Mouse (Mus musculus): ENCODE measurements around the gene Best1. TPM values are rescaled to one million over a fixed set of nuclear protein-coding genes. Genes with fewer than 3 reads are reported as not detected.
A peak's percentile ranks its signal among the peaks of the same experiment; 100 is the strongest.
"Not testable (repeated sequence)": the region's sequence is repeated elsewhere in the genome, so short reads cannot be mapped to it uniquely, and the experiment has no call there.

Best1 gene
- total RNA-seq, 2 experiments from 2014 or later, result 1.2 to 1.5 TPM

- DNase-seq (ENCODE audit: low spot score in 2 of 2), result peak; percentile 98
Measured at GRCm38 (mm10) chr19:9993036-9993656, 8.3 kb downstream of the Best1 start.

GRCm38 (mm10) chr19:9992011-9992958 is 9.1 kb downstream of the Best1 start:
- DNase-seq (ENCODE audit: low spot score in 2 of 2), result no peak

- DNase-seq (ENCODE audit: low spot score in 2 of 2), result peak; percentile 70 to 82
Measured at GRCm38 (mm10) chr19:9991304-9991703, 10.1 kb downstream of the Best1 start.

GRCm38 (mm10) chr19:9989884-9990256 is 11.6 kb downstream of the Best1 start:
- no peak for DNase-seq (ENCODE audit: low spot score in 2 of 2)

- DNase-seq (ENCODE audit: low spot score in 2 of 2), result no peak
Measured at GRCm38 (mm10) chr19:9989171-9989883, 12.1 kb downstream of the Best1 start.

- DNase-seq (ENCODE audit: low spot score in 2 of 2), result no peak
Measured at GRCm38 (mm10) chr19:9987593-9987992, 13.8 kb downstream of the Best1 start.

- DNase-seq (ENCODE audit: low spot score in 2 of 2), result no peak
Measured at GRCm38 (mm10) chr19:9987192-9987591, 14.2 kb downstream of the Best1 start.

- DNase-seq (ENCODE audit: low spot score in 2 of 2), result no peak
Measured at GRCm38 (mm10) chr19:9985900-9986421, 15.5 kb downstream of the Best1 start.

- DNase-seq (ENCODE audit: low spot score in 2 of 2), result no peak
Measured at GRCm38 (mm10) chr19:9985190-9985899, 16.1 kb downstream of the Best1 start.

GRCm38 (mm10) chr19:9984111-9985055 is 17.1 kb downstream of the Best1 start:
- no peak for DNase-seq (ENCODE audit: low spot score in 2 of 2)

- peak; percentile 60 to 82 for DNase-seq (ENCODE audit: low spot score in 2 of 2)
Measured at GRCm38 (mm10) chr19:9982852-9983542, 18.4 kb downstream of the Best1 start.

GRCm38 (mm10) chr19:9982151-9982851 is 19.1 kb downstream of the Best1 start:
- DNase-seq (ENCODE audit: low spot score in 2 of 2), result peak; percentile 94 to 96

GRCm38 (mm10) chr19:9981621-9982020 is 19.8 kb downstream of the Best1 start:
- no peak for DNase-seq (ENCODE audit: low spot score in 2 of 2)

- DNase-seq (ENCODE audit: low spot score in 2 of 2), result no peak
Measured at GRCm38 (mm10) chr19:9980258-9980657, 21.2 kb downstream of the Best1 start, which contains the start of gene Fth1. TSS of gene Fth1 (plus strand) at chr19:9980598.

- DNase-seq (ENCODE audit: low spot score in 2 of 2), result no peak
Measured at GRCm38 (mm10) chr19:9979156-9979555, 22.3 kb downstream of the Best1 start.

GRCm38 (mm10) chr19:9978431-9978951 is 22.9 kb downstream of the Best1 start:
- DNase-seq (ENCODE audit: low spot score in 2 of 2), result peak; percentile 60 to 83

GRCm38 (mm10) chr19:9977085-9977484 is 24.3 kb downstream of the Best1 start:
- DNase-seq (ENCODE audit: low spot score in 2 of 2), result no peak

- DNase-seq (ENCODE audit: low spot score in 2 of 2), result not testable (repeated sequence)
Measured at GRCm38 (mm10) chr19:9974853-9975252, 26.6 kb downstream of the Best1 start.
